In the genomic region with DNA sequence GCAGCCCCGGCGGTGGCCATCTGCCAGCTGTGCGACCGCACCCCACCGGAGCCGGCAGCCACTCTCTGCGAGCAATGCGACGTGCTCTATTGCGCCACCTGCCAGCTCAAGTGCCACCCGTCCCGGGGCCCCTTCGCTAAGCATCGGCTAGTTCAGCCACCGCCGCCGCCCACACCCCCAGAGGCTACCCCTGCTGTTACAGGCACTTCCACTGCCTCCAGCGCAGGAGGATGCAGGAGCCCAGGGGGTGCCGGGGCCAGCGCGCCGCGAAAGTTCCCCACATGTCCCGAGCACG, we compare ENCODE assay signal across 7 mouse cellular contexts. TPM values are rescaled to one million over a fixed set of nuclear protein-coding genes. Genes with fewer than 3 reads are reported as not detected.
A peak's percentile ranks its signal among the peaks of the same experiment; 100 is the strongest.
DNase-seq lines count a peak whose midpoint lies in the region; ATAC-seq lines count a peak whose summit lies in the region.

No protein-coding gene starts in this region.

- intact Hi-C loops in left cerebral cortex, postnatal 4 days (cut with DNase I) = no loop called here

- H3K27ac ChIP-seq in forebrain, embryonic 13.5 days = peak overlapping the region; percentile 96
- peak overlapping the region; percentile 80 for H3K27ac ChIP-seq in midbrain, embryonic 10.5 days (replicated peaks)

- H3K9me3 ChIP-seq in forebrain, embryonic 13.5 days (replicated peaks) = no peaks in the 10 kb centered on the region
- no peaks in the 10 kb centered on the region for H3K9me3 ChIP-seq in midbrain, embryonic 10.5 days (replicated peaks)

- H3K9ac ChIP-seq in forebrain, embryonic 13.5 days = peak overlapping the region; percentile 80

- DNase-seq in ZHBTc4 (ENCODE audit: low read depth, low spot score) = peak; percentile 84
- DNase-seq in induced T-regulatory cell, adult 2 months (ENCODE audit: low read depth) = peak; percentile 54
- peak; percentile 86 for DNase-seq in left cerebral cortex, postnatal 4 days
- DNase-seq in midbrain, embryonic 10.5 days (ENCODE audit: low spot score) = peak; percentile 79
- DNase-seq in spleen, postnatal 36 days (ENCODE audit: low spot score in 2 of 2) = peak; percentile 10 to 26

- WGBS in forebrain, embryonic 13.5 days = under 1% methylated on average over 25 of the region's 25 CpGs
- under 1% methylated on average over 25 of the region's 25 CpGs for WGBS in midbrain, embryonic 10.5 days

- peak; percentile 54 for ATAC-seq in cerebellum, adult (ENCODE audit: insufficient number of reproducible peaks, low FRiP score, low TSS enrichment)
- ATAC-seq in forebrain, embryonic 13.5 days = peak; percentile 42

- H3K4me1 ChIP-seq in forebrain, embryonic 13.5 days = peaks cover 57% of the 10 kb centered on the region
- H3K4me1 ChIP-seq in midbrain, embryonic 10.5 days = peaks cover 34% of the 10 kb centered on the region

- no peaks in the 10 kb centered on the region for H3K36me3 ChIP-seq in forebrain, embryonic 13.5 days (ENCODE audit: poor library complexity, severe bottlenecking)
- H3K36me3 ChIP-seq in midbrain, embryonic 10.5 days = no peaks in the 10 kb centered on the region

- H3K27me3 ChIP-seq in forebrain, embryonic 13.5 days = peaks cover 50% of the 10 kb centered on the region
- H3K27me3 ChIP-seq in midbrain, embryonic 10.5 days (ENCODE audit: low read depth, poor library complexity, severe bottlenecking) = peaks cover 82% of the 10 kb centered on the region

- peak overlapping the region; percentile 90 for H3K4me2 ChIP-seq in forebrain, embryonic 13.5 days

- H3K4me3 ChIP-seq in forebrain, embryonic 13.5 days = peak overlapping the region; percentile 66
- peak overlapping the region; percentile 70 for H3K4me3 ChIP-seq in midbrain, embryonic 10.5 days

RNA-seq across cellular contexts. Expression of a gene that starts 1.5 kb away (rescaled TPM):
- polyA plus RNA-seq in forebrain, embryonic 13.5 days (2015; fragmentation: Nextera tagmentation; extraction: Ambion mirVana) = 9.4 and 9.8 TPM in 2 replicates
- 100 to 1,000 TPM; 251 to 271 TPM for total RNA-seq in left cerebral cortex, postnatal 4 days (2021)
- polyA plus RNA-seq in midbrain, embryonic 10.5 days (2016; fragmentation: Nextera tagmentation; extraction: Ambion mirVana) = 0.46 and 1.4 TPM in 2 replicates

RNA-seq across cellular contexts. Expression of a gene that starts 42.8 kb away (rescaled TPM):
- polyA plus RNA-seq in forebrain, embryonic 13.5 days (2015; fragmentation: Nextera tagmentation; extraction: Ambion mirVana) = 0.34 and 0.36 TPM in 2 replicates
- total RNA-seq in left cerebral cortex, postnatal 4 days (2021) = under 1 TPM; 0.28 to 0.44 TPM
- polyA plus RNA-seq in midbrain, embryonic 10.5 days (2016; fragmentation: Nextera tagmentation; extraction: Ambion mirVana) = 1.7 and 2.0 TPM in 2 replicates

Comparison
In these comparisons a context has a peak if more than half of its experiments do, and no peak if none do; other contexts are left out.
1. Peak in every context shown above with its lines: DNase-seq, ATAC-seq, H3K4me3 ChIP-seq and H3K27ac ChIP-seq.
2. DNase-seq: peak in every context shown above with its lines; median percentile 86 in left cerebral cortex, postnatal 4 days; 84 in ZHBTc4; 79 in midbrain, embryonic 10.5 days; 54 in induced T-regulatory cell, adult 2 months; 18 in spleen, postnatal 36 days.